Mouse (Mus musculus): ENCODE data around the gene Lima1. TPM values are rescaled to one million over a fixed set of nuclear protein-coding genes. Genes with fewer than 3 reads are reported as not detected.

Gene Lima1
- total RNA-seq, 4 experiments from 2014 or later: 11.0 to 14.6 (median 13.1) TPM

DNA sequence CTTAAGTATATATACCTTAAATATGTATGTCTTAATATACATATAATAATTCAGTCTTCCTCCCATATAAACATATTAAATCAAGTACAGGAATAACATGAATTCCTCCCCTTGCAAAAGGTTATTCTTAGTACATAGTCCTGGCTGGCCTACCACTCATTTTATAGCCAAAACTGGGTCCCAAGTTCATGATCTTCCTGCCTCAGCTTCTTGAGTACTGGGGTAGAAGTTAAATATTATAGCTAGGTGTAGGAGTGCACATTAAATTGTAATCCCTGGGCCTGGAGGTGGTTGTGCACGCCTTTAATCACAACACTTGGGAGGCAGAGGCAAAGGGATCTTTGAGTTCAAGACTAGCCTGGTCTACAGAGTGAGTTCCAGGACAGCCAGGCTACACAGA, 106.5 kb downstream of the Lima1 start:
- DNase-seq (ENCODE audit: low spot score in 2 of 2): no peak

DNA sequence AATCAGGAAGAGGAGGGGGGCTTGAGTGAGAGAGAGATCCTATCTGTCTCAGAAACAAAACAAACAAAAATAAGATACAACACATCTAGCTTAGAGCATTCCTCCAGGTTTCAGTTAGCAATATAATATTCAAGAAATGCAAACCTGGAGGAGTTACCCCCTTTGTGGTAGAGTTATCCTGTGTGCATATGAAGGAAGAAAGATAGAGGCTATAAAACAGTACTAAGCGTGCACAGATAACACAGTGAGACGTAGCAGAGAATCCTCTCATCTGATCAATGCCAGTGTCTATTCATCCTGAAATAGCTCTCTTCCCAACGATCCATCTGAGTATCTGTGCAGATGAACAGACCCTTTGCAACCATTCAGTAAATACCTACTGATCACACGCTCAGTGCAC, 107.8 kb downstream of the Lima1 start:
- DNase-seq (ENCODE audit: low spot score in 2 of 2): no peak

DNA sequence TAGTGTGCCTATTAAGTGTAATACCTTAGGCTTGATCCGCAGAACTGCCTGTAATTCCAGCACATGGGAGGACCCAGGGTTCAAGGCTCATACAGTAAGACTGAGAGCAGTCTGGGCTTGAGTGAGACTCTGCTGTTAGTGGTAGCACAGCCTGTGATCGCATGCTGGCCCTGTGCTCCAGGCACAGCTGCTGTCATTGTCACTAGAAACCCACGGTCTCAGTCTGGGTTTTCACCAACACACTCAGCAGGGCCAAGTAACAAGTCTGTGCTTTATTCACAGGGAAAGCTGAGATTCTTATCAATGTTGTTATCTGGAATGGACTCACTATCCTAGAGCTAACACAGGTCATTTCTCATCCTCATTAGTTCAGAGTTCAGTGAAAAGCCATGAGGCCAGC, 121.1 kb downstream of the Lima1 start:
- DNase-seq (ENCODE audit: low spot score in 2 of 2): peak in 1 of 2 experiments; percentile 30

DNA sequence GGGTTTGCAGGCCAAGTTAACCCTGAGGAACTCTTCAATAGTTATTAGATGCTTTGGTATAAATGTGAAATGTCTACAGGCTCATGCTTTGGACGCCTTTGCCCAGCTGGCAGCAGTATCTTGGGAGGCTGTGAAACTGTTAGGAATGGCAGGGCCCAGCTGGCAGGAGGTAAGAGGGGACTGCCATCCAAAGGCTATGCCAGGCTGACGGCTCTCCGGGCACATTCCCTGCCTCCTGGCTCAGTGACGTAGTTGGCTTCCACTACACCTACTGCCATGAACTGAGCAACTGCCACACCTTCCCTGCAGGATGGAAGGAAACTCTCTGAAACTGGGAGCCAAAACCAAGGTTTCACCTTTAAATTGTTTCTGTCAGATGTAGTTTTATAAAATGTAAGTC, 135.0 kb downstream of the Lima1 start:
- DNase-seq (ENCODE audit: low spot score in 2 of 2): no peak

DNA sequence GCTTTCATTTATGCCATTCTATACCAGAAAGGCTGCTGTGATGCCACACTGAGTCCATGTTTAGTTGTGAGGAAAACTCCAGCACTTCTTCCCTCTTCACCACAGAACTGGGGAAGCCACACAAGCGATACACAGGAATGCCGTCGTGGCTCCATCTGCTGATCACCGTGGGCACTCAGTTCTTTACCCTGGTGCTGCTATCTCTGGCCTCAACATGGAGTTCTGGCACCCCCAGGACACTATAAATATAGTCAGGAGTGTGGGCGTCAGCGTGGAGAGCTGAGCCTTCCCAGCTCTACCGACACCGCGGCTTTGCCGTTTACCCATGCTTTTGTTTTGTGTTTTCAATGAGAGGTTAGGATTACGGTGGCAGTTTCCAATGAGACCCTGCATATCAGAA, 138.6 kb downstream of the Lima1 start:
- DNase-seq (ENCODE audit: low spot score in 2 of 2): no peak

DNA sequence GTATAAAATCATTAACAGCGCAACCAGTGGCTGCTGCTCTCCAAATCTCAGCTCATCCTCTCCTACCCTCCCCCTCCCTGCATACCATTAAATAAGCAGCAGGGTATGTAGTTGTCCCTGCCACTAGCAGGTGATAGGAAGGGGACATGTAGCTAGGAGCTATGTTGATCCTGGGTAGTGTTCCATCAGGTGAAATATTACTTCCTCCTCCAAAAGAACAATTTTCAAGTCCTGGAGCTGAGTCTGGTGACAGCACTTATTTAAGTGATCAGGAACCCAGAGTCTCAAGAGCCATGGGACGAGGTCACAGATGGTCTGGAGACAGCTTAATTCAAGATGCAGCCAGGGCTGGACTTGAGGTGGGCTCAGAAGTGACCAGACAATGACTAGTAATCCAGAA, 139.6 kb downstream of the Lima1 start:
- DNase-seq (ENCODE audit: low spot score in 2 of 2): peak; percentile 100

DNA sequence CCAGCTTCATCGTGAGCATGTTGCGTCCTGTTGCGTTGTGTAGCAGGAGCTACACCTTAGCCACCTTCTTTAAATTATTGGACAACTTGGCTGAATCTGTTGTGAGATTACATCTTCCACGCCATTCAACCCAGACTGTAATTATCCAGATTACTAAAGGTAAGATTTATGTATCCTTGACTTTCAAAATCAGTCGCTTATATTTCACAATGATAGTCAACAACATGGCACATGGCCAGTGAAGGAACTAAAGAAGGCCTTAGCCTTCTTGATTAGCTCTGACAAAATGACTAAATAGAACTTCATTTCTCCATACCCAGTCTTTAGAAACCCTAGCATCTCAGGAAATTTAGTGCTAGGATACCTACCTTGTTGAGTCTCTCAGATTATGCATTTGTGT, 142.1 kb downstream of the Lima1 start:
- no peak for DNase-seq (ENCODE audit: low spot score in 2 of 2)

DNA sequence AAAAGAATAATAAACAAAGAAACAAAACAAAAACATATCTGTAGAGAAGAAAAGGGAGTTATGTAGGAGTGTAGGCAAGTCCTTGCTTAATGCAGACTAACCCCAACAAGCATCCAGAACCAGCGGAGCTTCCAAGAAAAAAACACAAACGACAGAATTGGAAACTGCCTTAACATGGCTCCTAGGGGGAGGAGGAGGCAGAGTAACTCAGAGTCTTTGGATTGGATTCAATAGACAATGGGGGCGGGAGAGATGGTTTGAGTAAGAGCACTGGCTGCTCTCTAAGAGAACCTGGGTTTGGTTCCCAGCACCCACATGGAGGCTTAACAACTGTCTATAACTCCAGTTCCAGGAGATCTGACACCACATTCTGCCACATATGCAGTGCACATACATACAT, 143.6 kb downstream of the Lima1 start:
- DNase-seq (ENCODE audit: low spot score in 2 of 2): no peak

- DNase-seq (ENCODE audit: low spot score in 2 of 2): no peak
These were observed 144.1 kb downstream of the Lima1 start for GRCm38 (mm10) chr15:99731167-99731566.

DNA sequence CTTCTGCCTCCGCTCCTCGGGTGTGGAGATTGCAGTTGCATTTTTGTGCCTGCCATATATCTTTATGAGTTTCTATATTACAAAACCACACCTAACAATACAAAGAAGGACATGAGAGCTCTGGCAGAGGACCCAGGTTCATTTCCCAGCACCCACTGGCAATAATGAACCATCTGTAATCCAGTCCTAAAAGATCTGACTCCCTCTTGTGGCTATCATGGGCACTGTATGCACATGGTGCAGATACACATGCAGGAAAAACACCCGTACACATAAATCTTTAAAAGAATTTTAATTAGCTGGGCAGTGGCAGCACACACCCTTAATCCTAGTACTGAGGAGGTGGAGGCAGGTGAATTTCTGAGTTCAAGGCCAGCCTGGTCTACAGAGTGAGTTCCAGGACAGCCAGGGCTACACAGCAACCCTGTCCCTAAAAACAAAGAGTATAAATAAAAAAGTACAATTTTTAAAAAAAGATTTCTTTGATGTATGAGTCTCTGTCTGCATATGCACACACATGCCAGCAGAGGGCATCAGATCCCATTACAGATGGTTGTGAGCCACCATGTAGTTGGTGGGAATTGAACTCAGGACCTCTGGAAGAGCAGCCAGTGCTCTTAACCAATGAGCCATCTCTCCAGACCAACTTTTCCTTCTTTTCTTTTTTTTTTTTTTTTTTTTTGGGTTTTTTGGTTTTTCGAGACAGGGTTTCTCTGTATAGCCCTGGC, 146.0 kb downstream of the Lima1 start:
- DNase-seq (ENCODE audit: low spot score in 2 of 2): no peak

Other genes starting within 250 kb of the Lima1 start
- gene Racgap1, start 223.8 kb downstream of the Lima1 start, total RNA-seq (2022): 1 to 10 TPM; 4.0 to 6.1 (median 4.8) TPM
- 10 to 100 TPM; 29.0 to 38.6 (median 34.0) TPM for gene Asic1, start 205.1 kb downstream of the Lima1 start, total RNA-seq (2022)
- gene Smarcd1, start 173.3 kb downstream of the Lima1 start, total RNA-seq (2022): 100 to 1,000 TPM; 106 to 125 (median 113) TPM
- 1 to 10 TPM; 4.6 to 6.4 (median 5.5) TPM for gene Gm17349, start 170.0 kb downstream of the Lima1 start, total RNA-seq (2022)
- 100 to 1,000 TPM; 102 to 138 (median 117) TPM for gene Gpd1, start 157.9 kb downstream of the Lima1 start, total RNA-seq (2022)
- gene Cox14, start 149.8 kb downstream of the Lima1 start, total RNA-seq (2022): 100 to 1,000 TPM; 103 to 125 (median 111) TPM
- gene Cers5, start 102.6 kb downstream of the Lima1 start, total RNA-seq (2022): 10 to 100 TPM; 24.9 to 34.7 (median 31.4) TPM
- under 1 TPM in 3 of 4 experiments, not detected in 1; 0.04 to 0.40 (median 0.07) TPM for gene Fam186a, start 91.6 kb upstream of the Lima1 start, total RNA-seq (2022)
- gene Larp4, start 94.6 kb upstream of the Lima1 start, total RNA-seq (2022): 10 to 100 TPM; 47.8 to 60.3 (median 53.4) TPM
- 10 to 100 TPM; 46.0 to 55.2 (median 48.7) TPM for gene Dip2b, start 163.2 kb upstream of the Lima1 start, total RNA-seq (2022)